Mouse (Mus musculus) lung, postnatal 0 days (tissue): Measurements from ENCODE around the gene Tpte.

Source experiments
- CTCF ChIP-seq: IDR thresholded peaks from 2 replicates; pipeline ENCODE4 v1.5.1; 2016; ENCODE audit warnings: antibody characterized with exemption, mild to moderate bottlenecking
- EP300 ChIP-seq: IDR thresholded peaks from 2 replicates; pipeline ENCODE4 v1.6.1; 2016; ENCODE audit warnings: antibody characterized with exemption, mild to moderate bottlenecking, control low read depth

- no peak for TF ChIP-seq CTCF
- no peak for TF ChIP-seq EP300
Observed at GRCm38 (mm10) chr8:22274641-22275040, 8.6 kb upstream of the Tpte start.
